Mouse (Mus musculus) large intestine, adult 2 months (tissue): ENCODE measurements around the gene Amd1. TPM values are rescaled to one million over a fixed set of nuclear protein-coding genes. Genes with fewer than 3 reads are reported as not detected.

Source experiments
- DNase-seq: peaks from one replicate; pipeline ENCODE4 v3.0.0-alpha.2; 2012; ENCODE audit warnings: low read depth, low spot score
- WGBS: fragments of 180-500 bp; shearing (Covaris S2); methylation state at CpG from one replicate; pipeline ENCODE4 v1.1.7; 2018; 5-methylcytosine and 5-hydroxymethylcytosine counted together
- polyA plus RNA-seq: library from polyadenylated mRNA; depleted of rRNA; stranded (reverse); fragments of >200 nt; gene quantifications from 2 replicates; pipeline ENCODE4 v1.2.3, GENCODE M21; 2012; rRNA removed

Amd1 gene
- polyA plus RNA-seq, 1 experiment, result 14.4 TPM

GRCm38 (mm10) chr10:40258976-40259375, 43.0 kb downstream of the Amd1 start:
- DNase-seq, result peak; percentile 44
- WGBS, result 0% methylated on average over 5 of the region's 5 CpGs

DNA sequence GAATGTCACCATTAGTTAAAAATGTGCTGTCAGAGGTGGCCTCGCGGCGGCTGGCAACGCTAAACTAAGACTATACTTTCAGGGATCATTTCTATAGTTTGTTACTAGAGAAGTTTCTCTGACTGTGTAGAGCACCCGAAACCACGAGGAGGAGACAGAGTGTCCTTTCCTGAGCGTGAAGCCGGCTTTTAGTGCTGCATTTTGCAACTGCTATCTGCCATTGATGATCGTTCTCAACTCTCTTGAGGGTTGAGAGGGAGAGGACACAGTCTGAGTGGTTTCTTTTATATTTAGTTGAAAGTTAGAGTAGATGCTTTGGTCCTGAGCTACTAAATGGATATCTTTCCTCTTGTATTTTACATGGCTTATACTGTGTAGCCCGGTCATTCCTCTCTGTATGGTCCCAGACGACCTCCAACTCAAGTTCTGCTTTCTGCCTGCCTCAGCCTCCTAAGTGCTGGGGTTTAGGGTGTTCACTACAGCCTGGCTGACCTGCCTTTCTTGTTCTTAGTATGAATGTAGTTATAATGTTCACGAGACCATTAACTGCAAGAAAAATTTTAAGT, 43.5 kb downstream of the Amd1 start:
- DNase-seq, result peak; percentile 74
- 0% methylated on average over 12 of the region's 12 CpGs for WGBS

DNA sequence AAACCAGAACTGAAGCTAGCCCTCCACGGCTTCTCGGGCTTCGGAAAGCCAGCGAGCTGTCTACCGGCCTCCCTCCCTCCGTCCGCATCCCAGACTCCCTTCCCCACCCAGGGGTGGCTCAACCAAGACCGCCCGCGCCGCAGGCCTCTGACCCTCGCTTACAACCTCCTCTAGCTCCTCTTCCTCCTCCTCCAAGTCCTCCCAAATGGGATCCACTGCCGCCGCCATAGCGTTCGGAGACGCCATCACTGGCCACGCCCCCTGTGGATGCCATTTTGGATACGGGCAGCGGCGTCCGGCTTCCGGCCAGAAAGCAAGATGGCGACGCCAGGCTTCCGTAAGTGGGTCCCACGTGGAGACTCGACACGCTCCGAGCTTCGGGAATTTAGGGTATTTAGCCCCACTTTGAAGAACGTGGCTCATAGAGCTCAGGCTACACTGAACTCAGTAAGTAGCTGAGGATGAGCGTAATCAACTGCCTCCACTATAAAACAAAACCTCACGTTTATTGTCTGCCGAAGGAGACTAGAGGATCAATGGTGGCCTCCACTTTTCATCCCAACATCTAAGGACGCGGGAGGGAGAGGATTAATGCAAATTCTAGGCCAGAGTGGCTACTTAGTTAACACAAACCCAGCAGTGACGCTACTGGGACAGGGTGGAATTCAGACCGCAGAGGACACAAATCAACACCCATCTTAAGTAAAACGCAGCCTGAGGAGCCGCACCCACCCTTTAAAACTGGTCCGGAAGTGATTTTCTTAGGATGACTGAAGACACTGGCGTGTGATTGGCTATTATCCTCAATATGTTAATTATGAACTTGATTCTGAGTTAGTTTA, 44.4 kb downstream of the Amd1 start, which contains the start of gene Gtf3c6:
Gtf3c6 (minus strand) TSS at position 695 of the 842 bp plus-strand sequence.
- peak; percentile 87 for DNase-seq
- under 1% methylated on average over 43 of the region's 43 CpGs for WGBS

- 0% methylated on average over 5 of the region's 5 CpGs for WGBS
- DNase-seq, result peak; percentile 51
These were observed 45.3 kb downstream of the Amd1 start for GRCm38 (mm10) chr10:40256716-40257115.

- WGBS, result 90% methylated on average over 6 of the region's 6 CpGs
- DNase-seq, result no peak
These were observed 51.0 kb downstream of the Amd1 start for GRCm38 (mm10) chr10:40250969-40251368.

GRCm38 (mm10) chr10:40249625-40250024, 52.4 kb downstream of the Amd1 start:
- no peak for DNase-seq

GRCm38 (mm10) chr10:40247166-40247716, 54.7 kb downstream of the Amd1 start:
- WGBS, result 24% methylated on average over 11 of the region's 11 CpGs
- no peak for DNase-seq

More at GRCm38 (mm10) chr10:40249625-40250024, 52.4 kb downstream of the Amd1 start:
- 84% methylated on average over 9 of the region's 9 CpGs for WGBS

DNA sequence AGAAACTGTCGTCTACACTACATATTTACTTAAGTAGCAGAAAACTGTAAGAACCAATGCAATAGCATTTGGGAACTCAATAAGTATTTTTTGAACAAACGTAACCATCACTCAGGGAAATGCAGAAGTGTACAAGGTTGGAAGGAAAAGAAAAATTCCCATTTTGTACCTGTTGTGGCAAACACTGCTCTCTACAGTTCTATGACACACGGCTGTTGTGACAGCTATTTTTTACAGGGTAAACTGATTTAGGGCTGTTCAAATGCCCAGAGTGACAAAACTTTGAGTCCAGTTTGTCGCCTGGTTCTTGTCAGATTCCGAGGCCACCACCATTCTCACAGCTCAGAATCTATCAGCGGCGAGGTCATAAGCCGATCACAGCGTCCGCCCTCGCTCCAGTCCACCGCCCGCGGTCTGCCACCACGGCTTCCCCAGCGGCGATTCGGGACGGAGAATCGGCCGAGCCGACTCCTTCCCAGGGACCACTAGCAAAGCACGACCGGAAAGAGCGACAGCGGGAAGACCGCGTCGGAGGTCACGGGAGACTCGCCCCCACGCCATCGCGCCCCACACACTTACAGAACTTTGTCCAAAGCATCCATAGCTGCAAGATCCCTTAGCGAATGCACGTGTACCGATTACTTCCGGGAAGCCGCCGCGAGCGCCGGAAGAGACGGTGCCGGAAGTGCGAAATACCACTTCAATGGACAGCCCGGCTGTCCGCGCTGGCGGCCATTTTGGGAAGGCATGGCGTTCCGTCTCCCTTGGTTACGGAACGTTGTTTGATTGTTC, 55.4 kb downstream of the Amd1 start, which contains the start of gene Rpf2:
Rpf2 (minus strand) TSS at position 663 of the 792 bp plus-strand sequence.
- under 1% methylated on average over 54 of the region's 54 CpGs for WGBS
- peak; percentile 76 for DNase-seq

DNA sequence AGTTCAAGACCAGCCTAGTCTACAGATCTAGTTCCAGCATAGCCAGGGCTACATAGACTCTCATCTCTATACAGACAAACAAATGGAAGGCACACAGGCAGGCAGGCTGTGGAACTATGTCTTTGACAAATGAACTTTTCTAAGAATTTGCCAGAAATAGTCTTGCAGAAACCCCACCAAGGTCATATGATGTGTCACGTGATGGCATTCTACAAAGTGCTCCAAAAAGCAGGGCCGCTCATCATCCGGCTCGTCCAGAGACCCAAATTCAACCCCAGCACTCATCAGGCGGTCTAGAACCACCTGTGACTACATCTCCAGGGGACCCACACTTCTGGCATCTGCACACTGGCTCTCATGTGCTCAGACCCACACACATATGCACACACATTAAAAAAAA, 64.2 kb downstream of the Amd1 start:
- 96% methylated on average over 5 of the region's 5 CpGs for WGBS
- no peak for DNase-seq

Other genes with a start within 250 kb of the Amd1 start
- gene Slc16a10, start 159.9 kb downstream of the Amd1 start, polyA plus RNA-seq, result 32.4 and 108 TPM in 2 replicates
- gene Rpf2, start 55.1 kb downstream of the Amd1 start, polyA plus RNA-seq, result 3.0 and 3.6 TPM in 2 replicates
- gene Gtf3c6, start 44.1 kb downstream of the Amd1 start, polyA plus RNA-seq, result 6.4 and 8.0 TPM in 2 replicates
- gene Cdk19, start 37.4 kb upstream of the Amd1 start, polyA plus RNA-seq, result 3.6 and 5.0 TPM in 2 replicates